Mouse (Mus musculus) kidney, embryonic 14.5 days (tissue): ENCODE measurements around the gene Llgl2. TPM values are rescaled to one million over a fixed set of nuclear protein-coding genes. Genes with fewer than 3 reads are reported as not detected.

ENCODE experiments used
- ATAC-seq: fragments of 200-750 bp; cut with Nextera tagmentation; 2 replicates; pipeline ENCODE4 v1.8.0; 2017; ENCODE audit warnings: moderate number of reproducible peaks, mild to moderate bottlenecking, moderate TSS enrichment, moderate library complexity; ENCODE audit not compliant: low FRiP score, low TSS enrichment
- H3K27ac ChIP-seq: fragments of 300-500 bp; sonication (generic); 2 replicates; pipeline ENCODE4 v1.5.1; 2014; ENCODE audit warnings: low read depth, mild to moderate bottlenecking, low read length, moderate library complexity, mixed read lengths
- H3K27me3 ChIP-seq: fragments of 300-500 bp; sonication (generic); 2 replicates; pipeline ENCODE4 v1.6.1; 2014; ENCODE audit warnings: mild to moderate bottlenecking, low read length; ENCODE audit not compliant: control insufficient read depth, insufficient read depth
- H3K36me3 ChIP-seq: fragments of 300-500 bp; sonication (generic); 2 replicates; pipeline ENCODE4 v1.6.1; 2014; ENCODE audit warnings: low read length, mixed read lengths; ENCODE audit not compliant: control insufficient read depth, insufficient read depth
- H3K4me1 ChIP-seq: fragments of 300-500 bp; sonication (generic); 2 replicates; pipeline ENCODE4 v1.6.1; 2014; ENCODE audit warnings: low read length, mixed read lengths; ENCODE audit not compliant: control insufficient read depth, insufficient read depth
- H3K4me2 ChIP-seq: fragments of 300-500 bp; sonication (generic); replicated peaks from 2 replicates; pipeline ENCODE4 v1.6.1; 2014; ENCODE audit warnings: low read depth, mild to moderate bottlenecking, low read length
- H3K4me3 ChIP-seq: fragments of 300-500 bp; sonication (generic); 2 replicates; pipeline ENCODE4 v1.5.1; 2014; ENCODE audit warnings: mild to moderate bottlenecking, low read length
- H3K9ac ChIP-seq: fragments of 300-500 bp; sonication (generic); 2 replicates; pipeline ENCODE4 v1.6.1; 2014; ENCODE audit warnings: low read depth, mild to moderate bottlenecking, low read length, moderate library complexity
- H3K9me3 ChIP-seq: fragments of 300-500 bp; sonication (generic); 2 replicates; pipeline ENCODE4 v1.6.1; 2016; ENCODE audit warnings: low read length; ENCODE audit not compliant: control insufficient read depth
- WGBS: fragments of 180-500 bp; shearing (Covaris S2); extraction: QIAGEN DNeasy Blood & Tissue Kit; methylation state at CpG from one replicate; pipeline ENCODE4 v1.1.7; 2014; 5-methylcytosine and 5-hydroxymethylcytosine counted together
- polyA plus RNA-seq: library from polyadenylated mRNA; unstranded; fragments of >200 nt; fragmentation: Nextera tagmentation; extraction: Ambion mirVana; gene quantifications from 2 replicates; pipeline ENCODE4 v1.2.1, GENCODE M21; 2014

Llgl2 gene
- 24.3 and 28.7 TPM in 2 replicates for polyA plus RNA-seq

GRCm38 (mm10) chr11:115823774-115824740 is at the start of gene Llgl2:
Gene Llgl2, plus strand, starts transcription at chr11:115824049.
- H3K9ac ChIP-seq = peak within 1 kb of the TSS; percentile 78
- H3K36me3 ChIP-seq = peaks cover 24% of the 10 kb centered on the region
- no peaks in the 10 kb centered on the region for H3K9me3 ChIP-seq
- H3K27ac ChIP-seq = peak within 1 kb of the TSS; percentile 37; the same call in 1 of the 2 replicates
- ATAC-seq = peak; percentile 97
- peak within 1 kb of the TSS; percentile 76 for H3K4me3 ChIP-seq
- no peaks in the 10 kb centered on the region for H3K27me3 ChIP-seq
- H3K4me2 ChIP-seq = peak within 1 kb of the TSS; percentile 94
- peaks cover 14% of the 10 kb centered on the region for H3K4me1 ChIP-seq
- WGBS = under 1% methylated on average over 85 of the region's 87 CpGs

- Histone ChIP-seq H3K9me3 (no peaks in the 10 kb centered on the region), H3K4me1 (peaks cover 53% of the 10 kb centered on the region), H3K36me3 (no peaks in the 10 kb centered on the region), H3K9ac (no peak overlapping the region; the same call in 1 of the 2 replicates), H3K27ac (no peak overlapping the region), H3K4me3 (no peak overlapping the region), H3K4me2 (no peak overlapping the region), H3K27me3 (no peaks in the 10 kb centered on the region)
- no peak for ATAC-seq
- WGBS = 32% methylated on average over 4 of the region's 4 CpGs
These were observed 49.2 kb upstream of the Llgl2 start for GRCm38 (mm10) chr11:115774653-115775052.

DNA sequence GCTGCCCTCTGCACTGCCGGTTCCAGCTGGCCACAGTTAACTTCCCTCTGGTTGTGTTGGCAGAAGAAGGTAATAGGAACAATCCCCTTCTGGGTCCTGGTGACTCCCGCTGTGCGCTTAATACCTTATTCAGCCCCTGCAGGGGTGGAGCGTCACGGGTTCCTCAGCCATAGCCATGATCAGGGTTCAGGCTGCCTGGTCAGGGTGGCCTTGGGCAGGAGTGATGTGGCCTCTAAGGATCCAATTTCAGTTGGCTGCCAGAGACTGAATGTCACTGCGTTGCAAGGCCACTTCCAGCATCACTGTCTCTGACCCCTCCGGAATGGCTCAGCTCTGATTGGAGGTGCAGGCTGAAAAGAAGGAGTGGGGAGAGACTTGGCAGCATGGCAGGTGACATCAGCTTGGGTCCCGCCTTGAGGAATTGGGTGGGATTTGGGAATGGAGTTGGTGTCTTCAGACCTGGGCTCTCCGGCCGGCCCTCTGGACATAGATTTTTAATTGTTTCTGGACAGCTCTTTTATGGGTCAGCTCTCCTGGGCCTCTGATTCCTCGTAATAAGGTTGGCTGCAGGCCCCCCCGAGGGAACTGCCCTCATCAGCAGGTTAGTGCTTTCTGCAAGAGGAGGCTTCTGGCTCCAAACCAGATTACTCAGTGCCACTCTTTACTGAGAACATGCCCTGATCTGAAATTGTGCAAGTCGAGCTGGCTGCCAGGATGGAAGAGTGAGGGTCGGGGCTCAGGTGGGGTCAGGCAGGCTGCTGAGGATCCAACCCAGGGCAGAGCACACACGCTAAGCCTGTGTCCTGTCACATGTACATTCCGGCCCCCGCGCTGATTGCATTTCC is 47.8 kb upstream of the Llgl2 start:
- Histone ChIP-seq H3K4me3 (no peak overlapping the region), H3K9me3 (no peaks in the 10 kb centered on the region), H3K27ac (peak overlapping the region; percentile 30; the same call in 1 of the 2 replicates), H3K4me1 (peaks cover 58% of the 10 kb centered on the region), H3K9ac (no peak overlapping the region), H3K4me2 (0 out of 2 replicates have a peak overlapping the region, but pooled peaks have one; percentile 19), H3K36me3 (no peaks in the 10 kb centered on the region), H3K27me3 (no peaks in the 10 kb centered on the region)
- ATAC-seq = peak; percentile 17; the same call in 1 of the 2 replicates
- 33% methylated on average over 18 of the region's 18 CpGs for WGBS

- H3K4me2 ChIP-seq = no peak overlapping the region
- H3K9ac ChIP-seq = no peak overlapping the region
- WGBS = 76% methylated on average over 9 of the region's 9 CpGs
- 0 out of 2 replicates have a peak overlapping the region, but pooled peaks have one; percentile 30 for H3K27ac ChIP-seq
- no peak for ATAC-seq
- no peaks in the 10 kb centered on the region for H3K36me3 ChIP-seq
- no peaks in the 10 kb centered on the region for H3K27me3 ChIP-seq
- H3K9me3 ChIP-seq = no peaks in the 10 kb centered on the region
- H3K4me3 ChIP-seq = no peak overlapping the region
- peaks cover 58% of the 10 kb centered on the region for H3K4me1 ChIP-seq
These were observed 46.9 kb upstream of the Llgl2 start for GRCm38 (mm10) chr11:115776954-115777353.

DNA sequence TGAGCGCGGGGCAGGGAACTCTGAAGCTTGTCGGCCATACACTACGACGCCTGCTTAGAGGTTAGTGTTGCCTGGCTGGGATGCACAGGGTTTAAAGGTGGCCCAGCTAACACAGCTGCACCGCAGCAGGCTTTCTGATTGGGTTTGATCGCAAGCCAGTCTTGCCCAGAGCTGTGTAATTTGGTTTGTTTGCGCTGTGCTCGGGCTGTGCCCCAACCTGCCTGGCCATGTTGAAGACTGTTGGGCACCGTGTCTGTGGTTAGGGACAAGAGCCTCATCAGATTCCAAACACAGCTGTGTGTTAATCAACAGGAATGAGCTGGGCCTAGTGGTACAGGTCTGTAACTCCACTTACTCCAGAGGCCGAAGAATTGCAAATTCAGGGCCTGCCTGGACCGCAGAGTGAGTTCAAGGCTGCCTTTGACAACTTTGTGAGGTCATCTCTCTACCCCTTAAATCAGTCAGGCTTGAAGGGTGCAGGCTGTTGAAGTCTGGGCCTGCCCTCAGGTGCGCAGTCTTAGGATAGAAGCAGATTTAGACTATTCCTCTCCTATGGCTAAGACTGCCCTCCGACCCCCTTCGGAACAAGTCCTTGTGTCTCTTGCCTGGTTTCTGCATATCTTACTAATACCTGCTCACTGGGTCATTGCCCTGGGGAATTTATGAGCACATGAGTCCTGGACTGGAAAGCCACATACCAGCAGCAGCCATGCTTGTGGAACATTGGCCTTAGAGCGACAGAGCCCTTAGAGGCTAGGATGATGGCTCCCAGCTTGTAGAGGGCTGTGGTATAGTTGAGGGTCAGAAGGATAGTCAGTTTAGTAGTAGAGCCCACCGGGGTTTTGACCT is 46.1 kb upstream of the Llgl2 start:
- Histone ChIP-seq H3K4me2 (no peak overlapping the region), H3K36me3 (no peaks in the 10 kb centered on the region), H3K4me1 (peaks cover 58% of the 10 kb centered on the region), H3K4me3 (no peak overlapping the region), H3K9ac (no peak overlapping the region), H3K27ac (0 out of 2 replicates have a peak overlapping the region, but pooled peaks have one; percentile 30), H3K27me3 (no peaks in the 10 kb centered on the region), H3K9me3 (no peaks in the 10 kb centered on the region)
- ATAC-seq = no peak
- 72% methylated on average over 17 of the region's 17 CpGs for WGBS

GRCm38 (mm10) chr11:115779038-115779571 is 44.7 kb upstream of the Llgl2 start:
- H3K4me2 ChIP-seq = peak overlapping the region; percentile 21; the same call in 1 of the 2 replicates
- H3K27ac ChIP-seq = peak overlapping the region; percentile 74
- H3K36me3 ChIP-seq = no peaks in the 10 kb centered on the region
- H3K9me3 ChIP-seq = no peaks in the 10 kb centered on the region
- ATAC-seq = peak; percentile 92
- H3K4me1 ChIP-seq = peaks cover 58% of the 10 kb centered on the region
- no peak overlapping the region for H3K9ac ChIP-seq
- H3K4me3 ChIP-seq = no peak overlapping the region
- WGBS = 6% methylated on average over 9 of the region's 9 CpGs
- H3K27me3 ChIP-seq = no peaks in the 10 kb centered on the region

DNA sequence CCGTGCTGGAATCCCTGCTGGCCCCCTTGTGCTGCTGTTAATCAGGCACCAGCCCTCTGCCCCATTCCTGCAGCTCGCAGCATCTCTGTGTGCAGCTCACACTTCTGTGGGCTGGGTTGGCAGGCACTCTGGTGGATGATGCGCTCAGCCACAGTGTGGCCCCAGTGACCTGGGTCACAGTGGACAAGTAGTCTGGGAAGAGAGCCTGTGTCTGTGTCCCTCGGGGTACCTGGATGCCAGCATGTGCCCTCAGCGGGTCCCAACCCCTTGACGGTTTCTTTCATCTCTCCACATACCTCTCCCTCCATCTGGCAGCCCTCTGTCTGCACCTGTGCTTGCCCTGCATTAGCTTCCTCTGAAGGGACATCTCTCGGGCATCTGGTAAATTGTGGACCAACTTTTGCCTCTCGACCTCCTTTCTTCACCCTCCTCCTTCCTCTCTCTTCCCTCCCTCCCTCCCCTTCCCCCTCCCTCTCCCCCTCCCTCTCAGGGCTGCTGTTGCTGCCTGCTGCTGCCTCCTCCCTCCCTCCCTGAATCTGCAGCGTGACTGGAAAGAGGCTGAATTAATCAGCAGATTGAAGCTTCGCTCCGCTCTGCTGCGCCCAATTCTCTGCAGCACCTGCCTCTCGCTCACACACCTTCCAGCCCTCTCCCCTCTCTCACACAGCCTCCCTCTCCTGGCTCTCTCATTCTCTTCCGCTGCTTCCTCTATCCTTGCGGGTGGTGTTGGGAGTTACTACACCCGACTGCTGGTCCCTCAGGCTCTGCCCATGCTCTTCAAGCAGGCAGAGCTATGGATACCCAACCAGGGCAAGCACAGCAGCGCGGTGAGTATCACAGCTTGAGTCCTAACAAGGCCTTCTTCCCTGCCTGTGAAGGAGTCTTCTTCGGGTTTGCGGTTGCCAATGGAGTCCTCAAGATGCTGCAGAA is 43.4 kb upstream of the Llgl2 start:
- Histone ChIP-seq H3K4me2 (no peak overlapping the region; the same call in 1 of the 2 replicates), H3K4me3 (no peak overlapping the region)
- 0 out of 2 replicates have a peak, but pooled peaks have one; percentile 13 for ATAC-seq

More for the DNA sequence above, 43.4 kb upstream of the Llgl2 start:
- Histone ChIP-seq H3K9me3 (no peaks in the 10 kb centered on the region), H3K4me1 (peaks cover 51% of the 10 kb centered on the region), H3K9ac (no peak overlapping the region; the same call in 1 of the 2 replicates), H3K27me3 (no peaks in the 10 kb centered on the region), H3K27ac (peak overlapping the region; percentile 70; the same call in 1 of the 2 replicates), H3K36me3 (0 out of 2 replicates have a peak, but pooled peaks cover 2% of the 10 kb centered on the region)
- 20% methylated on average over 20 of the region's 20 CpGs for WGBS
